Mouse (Mus musculus) adrenal gland, adult (tissue): ENCODE measurements around the gene Gpr35.

Source experiments
- DNase-seq, 2 experiments: peaks; one replicate each; pipeline ENCODE4 v3.0.0; 2022 to 2023; ENCODE audit warnings: low spot score in 1 of 2; ENCODE audit not compliant: inconsistent age in 2 of 2

Gene Gpr35

DNA sequence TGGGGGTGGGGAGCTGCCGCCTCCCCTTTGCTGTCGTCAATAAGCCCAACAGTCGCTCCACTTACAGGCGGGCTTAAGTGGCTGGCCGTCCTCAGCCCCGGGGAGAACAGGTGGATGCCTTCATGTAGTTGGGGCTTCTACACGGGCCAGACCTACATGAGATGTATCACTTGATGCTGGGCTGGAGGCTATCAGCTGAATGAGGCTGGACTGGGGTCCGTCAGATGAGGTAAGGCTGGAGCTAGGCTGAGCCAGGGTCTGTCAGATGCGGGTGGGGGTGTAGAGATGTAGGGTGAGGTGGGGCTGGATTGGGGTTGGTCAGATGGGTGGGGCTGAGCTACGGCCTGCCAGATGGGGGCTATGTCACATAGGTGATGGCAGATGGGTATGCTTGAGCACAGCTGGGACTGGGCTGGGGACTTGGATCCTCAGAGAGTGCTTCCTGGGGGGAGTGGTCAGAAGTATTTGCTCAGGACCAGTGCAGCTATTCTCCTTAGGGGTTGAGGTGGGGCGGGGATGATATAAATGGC, 28.5 kb downstream of the Gpr35 start:
- DNase-seq: no peak

DNA sequence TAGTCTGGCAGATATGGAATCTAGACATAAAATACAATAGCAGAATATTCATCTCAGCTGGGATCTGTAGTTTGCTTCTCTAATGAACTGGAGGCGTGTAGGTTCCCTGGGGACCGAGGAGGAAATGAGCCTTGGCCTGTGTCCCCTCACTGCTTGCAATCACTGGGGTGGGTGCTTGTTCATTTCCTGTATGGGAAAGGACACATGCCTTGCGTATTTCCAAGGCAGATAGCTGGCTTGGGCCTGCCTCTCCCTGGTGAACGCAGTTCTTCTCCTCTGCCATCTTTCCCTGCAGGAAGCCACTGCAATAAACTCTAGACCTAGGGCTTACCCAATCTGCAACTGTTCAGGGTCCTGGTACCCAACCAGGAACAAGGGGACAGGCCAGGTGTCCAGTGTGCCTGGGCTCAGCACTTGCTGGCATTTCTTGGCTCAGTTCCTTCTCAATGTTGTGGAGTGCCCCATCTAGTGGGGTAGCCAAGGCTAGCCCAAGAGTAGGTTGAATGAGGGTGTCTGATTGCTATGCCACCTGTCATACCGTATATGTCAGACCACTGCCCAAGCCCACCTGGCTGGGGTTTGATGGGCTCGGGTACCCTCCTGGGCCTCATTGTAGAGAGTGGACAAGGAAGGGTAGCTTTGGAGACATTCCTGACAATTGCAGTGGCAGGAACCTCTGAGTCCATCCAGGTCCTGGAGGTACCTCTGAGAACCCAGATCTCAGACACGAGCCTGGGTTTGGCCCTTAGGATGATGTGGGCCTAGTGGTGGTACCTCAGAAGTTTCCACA, 30.6 kb downstream of the Gpr35 start:
- DNase-seq: peak in 1 of 2 experiments; percentile 55

DNA sequence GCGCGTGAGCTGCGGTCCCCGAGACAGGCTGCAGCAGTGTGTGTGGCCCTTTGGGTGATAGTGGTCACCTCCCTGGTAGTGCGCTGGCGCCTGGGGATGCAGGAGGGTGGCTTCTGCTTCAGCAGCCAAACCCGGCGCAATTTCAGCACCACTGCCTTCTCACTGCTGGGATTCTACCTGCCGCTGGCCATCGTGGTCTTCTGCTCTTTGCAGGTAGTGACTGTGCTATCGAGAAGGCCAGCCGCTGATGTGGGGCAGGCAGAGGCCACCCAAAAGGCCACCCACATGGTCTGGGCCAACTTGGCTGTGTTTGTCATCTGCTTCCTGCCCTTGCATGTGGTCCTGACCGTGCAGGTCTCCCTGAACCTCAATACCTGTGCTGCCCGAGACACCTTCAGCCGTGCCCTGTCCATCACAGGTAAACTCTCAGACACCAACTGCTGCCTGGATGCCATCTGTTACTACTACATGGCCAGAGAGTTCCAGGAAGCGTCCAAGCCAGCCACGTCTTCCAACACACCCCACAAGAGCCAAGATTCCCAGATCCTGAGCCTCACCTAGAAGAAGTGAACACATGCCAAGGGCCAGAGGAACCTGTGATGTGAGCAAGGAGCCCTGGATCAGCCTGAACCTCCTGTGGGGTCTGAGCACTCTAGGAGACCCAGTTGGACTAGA, 32.4 kb downstream of the Gpr35 start:
- peak in 1 of 2 experiments; percentile 6 for DNase-seq

DNA sequence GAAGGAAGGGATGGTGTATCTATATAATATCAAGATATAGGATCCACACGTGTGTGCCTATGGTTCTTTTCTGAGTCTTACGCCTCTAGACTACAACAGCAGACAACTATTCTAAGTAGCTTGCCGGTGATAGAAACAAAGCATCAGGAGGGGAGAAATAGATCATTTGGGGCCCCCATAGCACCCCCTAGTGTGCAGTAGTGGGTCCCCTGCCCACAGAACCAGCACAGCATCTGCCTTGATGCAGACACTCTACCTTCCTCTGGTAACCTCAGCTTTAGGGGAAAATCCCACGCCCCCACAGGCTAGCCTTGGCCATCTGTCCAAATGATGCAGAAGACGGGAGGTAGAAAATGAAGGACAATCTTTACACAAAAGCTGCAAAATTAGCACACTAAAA, 34.3 kb downstream of the Gpr35 start:
- peak in 1 of 2 experiments; percentile 3 for DNase-seq

DNA sequence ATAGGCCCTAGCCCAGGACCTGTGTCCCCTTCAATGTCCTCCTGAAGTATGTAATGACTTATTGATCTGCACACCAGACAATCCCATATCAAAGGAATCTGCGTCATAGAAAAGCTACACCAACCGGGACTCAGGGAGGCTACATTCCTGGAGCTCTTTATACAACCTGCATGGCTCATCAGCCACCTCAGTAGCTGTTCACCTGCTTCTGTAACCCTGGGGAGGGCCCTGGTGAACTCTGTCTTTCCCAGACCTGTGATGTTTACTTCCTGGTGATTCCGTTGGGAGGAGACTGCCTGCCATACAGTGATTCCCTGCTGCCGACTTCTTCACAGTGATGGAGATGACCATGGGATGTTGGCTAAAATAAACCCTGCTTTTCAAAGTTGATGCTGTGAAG, 38.2 kb downstream of the Gpr35 start:
- peak in 1 of 2 experiments; percentile 2 for DNase-seq

DNA sequence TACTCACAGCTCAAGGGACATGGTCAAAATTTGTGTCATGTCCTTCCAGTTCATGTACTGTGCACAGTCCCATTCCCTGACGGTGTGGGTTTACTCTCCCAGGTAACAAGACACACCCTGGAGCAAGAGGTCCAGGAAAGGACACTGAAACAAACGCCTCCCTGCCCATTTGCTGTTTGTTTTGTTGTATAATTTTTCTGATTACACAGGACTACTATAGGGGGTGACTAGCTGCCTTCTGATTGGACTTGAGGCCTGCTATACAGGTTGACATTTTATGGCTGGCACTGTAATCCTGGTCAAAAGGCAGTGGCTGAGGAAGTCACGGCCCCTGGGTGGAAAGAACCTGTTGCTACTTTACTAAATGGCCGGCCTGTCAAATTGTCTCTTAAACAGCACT, 39.2 kb downstream of the Gpr35 start:
- peak in 1 of 2 experiments; percentile 2 for DNase-seq

DNA sequence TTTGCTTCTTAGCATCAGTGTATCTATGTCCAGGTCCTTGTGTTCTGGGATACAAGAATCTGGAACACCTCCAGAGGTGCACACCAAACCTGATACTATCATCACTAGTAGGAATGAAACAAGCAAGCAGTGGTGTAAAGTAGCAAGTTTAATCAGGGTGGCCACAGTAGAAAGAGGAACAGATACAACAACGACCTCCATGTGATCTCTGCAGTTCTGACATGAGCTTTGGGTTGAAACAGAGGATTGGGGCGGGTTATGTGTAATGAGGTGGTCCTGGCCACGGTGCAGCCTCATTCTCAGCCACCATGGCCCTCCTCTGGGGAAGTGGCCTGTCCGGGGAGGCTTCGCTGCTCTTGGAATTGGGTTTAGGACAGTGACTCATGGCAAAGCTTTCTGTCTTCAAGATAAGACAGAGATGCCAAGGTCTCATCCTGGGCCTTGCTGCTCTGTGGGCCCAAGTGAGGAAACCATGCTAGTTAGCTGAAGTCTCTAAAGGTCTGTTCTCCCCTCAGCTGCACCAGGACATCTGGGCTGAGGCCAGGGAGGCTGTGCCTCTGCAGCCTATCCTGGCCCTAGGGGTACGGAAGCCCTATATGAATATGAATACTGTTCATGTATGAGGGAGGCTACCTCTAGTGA, 41.7 kb downstream of the Gpr35 start:
- DNase-seq: peak; percentile 77 to 89

DNA sequence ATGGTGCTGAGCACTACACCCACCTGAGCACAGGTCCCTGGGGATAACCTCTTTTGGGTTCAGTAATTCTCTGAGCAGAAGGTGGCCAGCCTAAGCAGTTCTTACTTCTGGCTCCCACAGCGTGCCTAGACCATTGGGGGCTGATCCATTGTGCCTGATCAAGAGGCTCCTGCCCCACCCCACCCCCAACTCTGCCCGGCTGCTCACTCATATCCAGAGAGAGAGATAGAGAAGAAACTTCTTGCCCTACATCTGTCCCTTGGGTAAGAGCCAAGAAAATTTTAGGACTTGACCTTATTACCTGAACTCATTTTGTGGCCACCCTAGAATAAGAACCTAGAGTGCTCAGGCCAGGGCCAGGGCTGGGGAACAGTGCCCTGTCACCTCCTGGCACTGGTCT, 42.2 kb downstream of the Gpr35 start:
- no peak for DNase-seq

DNA sequence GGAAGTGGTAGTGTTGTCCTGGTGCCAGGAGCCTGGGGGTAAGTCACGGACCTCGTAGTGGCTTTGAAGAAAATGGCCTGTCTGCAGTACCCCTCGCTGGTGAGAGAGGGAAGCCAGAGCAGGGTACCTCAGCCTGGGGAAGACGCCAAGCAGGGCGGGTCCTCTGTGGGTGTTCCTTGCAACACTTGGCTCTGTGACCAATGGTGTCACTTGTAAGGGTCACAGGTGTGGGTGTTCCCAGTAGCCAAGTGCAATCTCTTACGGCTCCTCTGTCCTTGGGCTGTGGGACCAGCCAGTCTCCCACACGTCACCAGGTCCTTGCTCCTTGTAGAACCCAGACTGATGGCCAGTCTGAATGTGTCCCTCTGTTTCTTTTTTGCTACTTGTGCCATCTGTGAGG, 55.4 kb downstream of the Gpr35 start, which contains the start of gene Aqp12:
TSS of gene Aqp12 (plus strand) at position 274 of the 400 bp plus-strand sequence.
- no peak for DNase-seq

DNA sequence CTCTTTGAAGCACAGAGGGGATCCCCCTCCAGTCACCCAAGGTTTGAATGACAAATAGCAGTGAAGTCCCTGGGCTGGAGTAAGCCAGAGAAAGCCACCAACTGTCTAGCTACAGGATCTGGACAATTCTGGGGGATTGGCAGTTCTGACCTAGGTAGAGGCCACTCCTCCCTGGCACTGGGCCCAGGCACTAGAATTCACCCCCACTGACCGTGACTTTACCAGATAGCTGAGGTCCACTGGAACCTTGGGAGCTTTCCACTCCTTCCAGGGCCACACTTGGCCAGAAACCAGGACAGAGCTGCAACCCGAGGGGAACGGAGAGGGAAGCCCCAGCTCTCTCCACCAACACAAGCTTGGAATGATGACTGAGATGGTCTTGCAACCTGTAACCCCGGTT, 58.5 kb downstream of the Gpr35 start:
- peak; percentile 93 to 98 for DNase-seq

DNA sequence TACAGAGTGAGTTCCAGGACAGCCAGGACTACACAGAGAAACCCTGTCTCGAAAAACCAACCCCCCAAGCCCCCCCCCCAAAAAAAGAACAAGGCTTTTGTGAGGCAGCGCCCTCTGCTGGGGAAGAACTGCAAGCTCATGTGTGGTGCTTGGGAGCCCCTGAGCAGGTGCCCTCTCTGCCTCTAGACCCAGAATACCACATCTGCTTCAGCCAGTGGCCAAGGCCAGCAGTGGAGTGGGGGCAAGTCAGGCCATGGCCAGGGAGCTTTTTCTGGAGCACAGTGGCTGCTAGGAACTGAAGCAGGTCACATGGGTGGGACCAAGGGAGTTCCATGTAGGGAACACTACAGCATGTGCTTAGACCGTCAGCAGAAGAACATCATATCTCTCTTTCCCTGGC, 60.1 kb downstream of the Gpr35 start:
- peak; percentile 50 to 78 for DNase-seq

DNA sequence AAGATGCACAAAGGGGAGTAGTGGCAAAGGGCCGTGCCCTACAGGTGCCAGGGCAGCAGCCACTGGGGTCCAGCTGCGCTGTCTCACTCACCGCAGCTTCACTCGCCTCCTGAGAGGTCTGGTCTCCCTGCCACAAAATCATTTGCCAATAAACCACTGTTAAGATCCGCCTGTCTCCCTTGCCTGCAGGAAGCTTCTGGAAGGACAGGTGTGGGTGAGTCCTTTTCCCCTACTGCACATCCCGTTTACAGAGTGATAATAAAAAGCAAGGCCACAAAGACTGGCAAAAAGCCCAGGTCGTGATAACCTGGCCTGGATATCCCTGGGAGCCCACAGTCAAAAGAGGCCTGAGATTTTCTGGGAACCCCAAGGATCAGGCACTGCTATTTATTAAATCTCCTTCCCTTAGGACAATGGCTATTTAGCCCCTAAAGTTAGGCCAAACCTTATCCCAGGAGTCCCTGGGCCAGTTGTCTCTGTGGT, 61.5 kb downstream of the Gpr35 start:
- peak; percentile 50 to 87 for DNase-seq

DNA sequence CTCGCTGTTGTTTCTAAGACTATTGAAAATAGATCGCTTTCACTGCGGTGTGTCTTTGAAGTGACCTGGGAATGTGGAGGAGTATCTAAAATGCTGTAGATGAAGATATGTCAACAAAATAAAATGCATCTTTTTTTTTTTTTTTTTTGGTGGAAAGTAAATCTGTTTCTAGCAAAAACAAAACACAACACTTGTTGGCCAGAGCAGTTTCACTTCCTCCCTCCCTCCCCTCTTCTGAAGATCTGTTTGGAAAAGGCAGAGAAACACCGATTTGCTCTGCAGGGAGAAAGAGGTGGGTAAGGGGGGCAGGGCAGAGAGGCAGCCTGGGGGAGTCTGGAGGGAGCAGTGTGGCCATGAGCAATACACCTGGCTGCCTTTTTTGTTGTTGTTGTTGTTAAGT, 62.7 kb downstream of the Gpr35 start:
- no peak for DNase-seq

DNA sequence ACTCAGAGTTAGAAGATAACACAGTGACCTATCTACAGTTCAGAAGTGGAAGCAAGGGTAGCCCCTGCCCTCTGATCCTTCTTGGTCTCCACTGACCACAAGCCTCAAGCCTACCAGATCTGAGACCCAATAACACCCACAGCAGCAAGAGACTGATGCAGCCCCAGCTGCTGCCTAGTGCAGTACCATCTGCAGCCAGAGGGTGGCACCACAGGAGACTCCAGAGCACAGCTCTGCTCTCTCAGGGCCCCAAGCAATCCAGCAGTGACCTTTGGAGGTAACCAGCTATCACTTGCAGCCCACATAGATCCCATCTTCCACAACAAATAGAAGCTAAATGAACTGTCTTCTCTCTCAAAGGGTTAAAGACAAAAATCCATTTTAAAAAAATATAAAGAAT, 63.8 kb downstream of the Gpr35 start:
- DNase-seq: peak; percentile 80 to 94

DNA sequence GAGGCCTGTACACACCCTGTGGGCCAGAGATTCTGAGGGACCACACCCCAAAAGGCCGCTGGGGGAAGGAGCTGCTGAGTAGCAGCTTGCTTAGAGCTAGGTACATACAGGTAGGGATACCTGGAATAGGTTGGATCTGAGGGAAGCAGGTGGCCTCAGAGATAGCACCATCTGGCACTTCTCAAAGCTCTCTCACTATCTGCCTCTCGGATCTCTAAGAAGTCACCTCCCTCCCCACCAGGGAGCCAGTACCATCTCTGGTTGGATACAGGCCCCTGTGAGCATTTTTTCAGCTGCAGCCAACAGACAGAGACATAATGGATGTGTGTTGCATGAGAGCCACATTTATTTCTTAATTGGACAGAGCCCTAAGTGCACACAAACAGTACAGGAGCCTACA, 64.5 kb downstream of the Gpr35 start:
- no peak for DNase-seq

DNA sequence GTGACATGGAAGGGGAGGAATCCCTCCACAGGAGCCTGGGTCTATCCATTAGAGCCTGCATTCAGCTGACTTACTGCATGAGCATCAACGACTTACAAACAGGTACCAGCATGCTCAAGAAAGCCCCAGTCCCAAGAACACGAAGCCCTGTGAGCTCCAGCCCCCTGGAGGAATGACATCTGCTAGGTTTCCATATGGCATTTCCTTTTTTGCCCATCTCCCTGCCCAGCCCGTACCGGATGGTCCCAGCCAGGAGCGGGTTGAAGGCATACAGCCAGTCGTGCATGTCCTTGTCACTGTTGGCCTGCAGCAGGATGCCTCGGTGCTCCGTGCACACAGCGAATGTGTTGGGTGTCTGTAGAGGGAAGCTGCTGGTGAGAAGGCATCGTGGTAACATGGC, 68.1 kb downstream of the Gpr35 start:
- DNase-seq: no peak

DNA sequence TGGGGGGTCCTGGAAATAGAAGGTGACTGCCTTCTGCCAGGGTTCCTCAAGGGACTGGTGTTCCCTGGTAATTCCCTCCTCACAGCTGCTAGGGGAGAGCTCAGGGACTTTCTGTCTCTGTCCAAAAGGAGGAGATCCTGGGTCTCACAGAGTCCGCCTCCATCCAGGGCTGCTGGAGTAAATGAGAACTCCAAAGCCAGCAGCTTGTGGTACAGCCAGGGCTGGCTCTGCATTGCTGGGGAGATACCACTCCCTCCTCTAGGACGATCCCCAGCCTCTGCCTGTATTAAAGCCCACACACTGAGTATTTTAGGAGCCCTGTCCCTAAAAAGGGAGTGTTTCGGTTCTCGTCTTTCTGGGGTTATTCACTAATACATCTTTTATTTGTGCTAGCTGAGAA, 69.9 kb downstream of the Gpr35 start:
- DNase-seq: no peak

DNA sequence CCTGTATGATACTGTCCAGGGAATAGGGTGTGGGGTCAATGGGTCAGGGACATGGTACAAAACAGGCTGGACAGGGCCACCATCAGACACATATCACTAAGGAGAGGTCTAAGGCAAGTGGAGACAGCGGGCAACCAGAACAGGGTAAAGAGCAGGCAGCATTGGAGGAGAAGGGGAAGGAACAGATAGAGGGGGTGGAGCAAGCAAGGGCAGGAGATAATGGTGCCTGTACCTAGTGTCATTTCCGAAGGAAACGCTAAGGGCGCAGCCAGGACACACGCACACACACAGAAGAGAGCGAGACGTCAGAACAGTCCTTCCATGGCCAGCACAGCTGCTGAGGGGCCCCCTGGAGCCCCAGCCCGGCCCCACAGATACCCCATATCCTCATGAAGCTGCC, 75.9 kb downstream of the Gpr35 start:
- DNase-seq: no peak

DNA sequence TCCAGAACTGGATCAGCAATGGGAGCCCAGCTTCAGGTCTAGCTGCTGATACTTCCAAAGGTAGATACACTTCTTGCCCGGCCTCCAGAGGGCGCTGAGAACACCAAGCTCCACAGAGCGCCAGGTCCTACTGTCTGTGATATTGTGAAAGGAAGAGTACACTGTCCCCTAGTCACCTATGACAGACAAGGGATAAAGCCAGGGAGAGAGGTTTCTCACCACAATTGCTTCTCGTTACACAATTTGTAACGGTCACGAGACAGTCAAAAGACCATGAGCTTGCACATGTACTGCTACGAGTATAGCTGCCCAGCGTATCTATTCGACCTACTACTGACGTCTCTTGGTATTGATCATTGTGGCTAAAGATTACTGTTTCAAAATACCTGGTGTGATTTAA, 78.7 kb downstream of the Gpr35 start:
- DNase-seq: no peak

DNA sequence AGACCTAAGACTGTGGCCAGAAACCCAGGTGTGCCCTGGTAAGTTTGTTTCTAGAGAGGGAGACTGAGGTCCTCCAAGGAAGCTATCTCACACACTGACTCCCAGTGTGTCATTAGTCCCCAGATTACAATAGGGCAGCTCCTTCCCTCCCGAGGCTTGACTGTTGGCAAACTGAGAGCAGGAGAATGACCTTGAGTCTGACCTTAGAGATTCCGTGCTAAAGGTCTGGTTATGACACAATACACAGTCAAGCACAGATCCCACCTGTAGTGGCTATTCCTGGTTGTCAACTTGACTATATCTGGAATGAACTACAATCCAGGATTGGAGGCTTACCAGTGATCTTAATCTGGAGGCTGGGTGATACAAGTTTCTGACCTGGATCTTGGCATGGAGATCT, 79.4 kb downstream of the Gpr35 start:
- peak in 1 of 2 experiments; percentile 35 for DNase-seq

DNA sequence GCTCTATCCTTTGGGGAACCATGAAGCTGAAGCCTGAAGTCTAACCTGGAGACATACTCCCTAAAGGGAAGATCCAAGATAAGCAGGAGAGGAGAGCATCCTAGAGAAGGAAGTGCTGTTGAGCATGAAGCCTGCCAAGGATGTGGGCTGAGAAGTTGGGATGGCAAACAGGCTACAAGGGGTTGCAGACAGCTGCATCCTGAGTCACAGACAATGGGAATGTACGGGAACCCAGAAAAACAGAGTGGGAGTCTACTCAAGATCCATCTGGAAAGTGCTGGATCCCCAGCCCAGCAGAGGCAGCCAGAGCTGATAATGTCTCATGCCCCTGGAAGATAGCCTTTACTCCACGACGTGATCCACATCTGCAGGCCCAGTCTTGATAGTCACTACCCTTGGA, 80.5 kb downstream of the Gpr35 start:
- DNase-seq: no peak

DNA sequence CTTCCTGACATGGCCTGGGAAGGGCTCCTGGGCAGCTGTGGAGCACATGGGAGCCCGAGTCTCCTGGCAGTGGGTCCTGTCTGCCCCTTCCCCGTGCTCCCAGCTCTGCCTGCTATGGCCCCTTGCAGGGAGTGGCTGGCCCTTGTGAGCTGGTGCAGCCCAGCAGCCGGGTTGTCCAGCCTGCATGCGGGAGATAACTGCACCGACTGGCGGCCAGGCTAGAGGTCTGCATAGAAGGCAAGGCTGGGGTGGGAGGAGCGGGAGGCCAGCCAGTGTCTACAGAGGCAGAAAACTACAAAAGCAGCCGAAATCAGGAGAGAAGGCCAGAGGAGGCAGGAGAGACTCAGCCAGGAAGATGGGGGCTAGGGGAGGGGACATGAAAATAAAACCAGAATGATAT, 83.3 kb downstream of the Gpr35 start:
- no peak for DNase-seq
